Mouse (Mus musculus): ENCODE measurements around the gene P2ry10. TPM values are rescaled to one million over a fixed set of nuclear protein-coding genes. Genes with fewer than 3 reads are reported as not detected.

P2ry10 gene
- polyA plus RNA-seq, 1 experiment from 2014 or later: 0.07 TPM

DNA sequence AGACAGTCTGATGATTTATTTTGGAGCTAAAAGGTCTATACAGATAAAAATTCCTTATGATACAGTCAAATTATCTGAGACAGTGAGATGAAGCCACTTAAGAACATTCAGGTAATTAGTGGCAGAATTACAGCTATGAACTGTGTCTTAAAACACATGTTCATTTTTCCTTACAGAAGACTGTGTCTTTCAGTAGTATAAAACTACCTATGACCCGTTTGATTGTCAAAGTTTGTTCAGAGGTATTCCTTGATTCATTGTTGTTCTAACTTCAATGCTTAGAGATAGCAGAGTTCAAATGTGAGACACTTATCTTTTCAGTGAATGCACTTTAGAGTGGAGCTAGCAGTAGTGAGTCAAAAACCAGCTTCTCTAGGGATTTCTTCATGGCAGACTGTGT is 1.6 kb downstream of the P2ry10 start:
- H3K27me3 ChIP-seq (ENCODE audit: insufficient read depth, low read length): no peaks in the 10 kb centered on the region
- H3K27ac ChIP-seq: no peak overlapping the region
- no peaks in the 10 kb centered on the region for H3K9me3 ChIP-seq (replicated peaks; ENCODE audit: low read length)
- no peaks in the 10 kb centered on the region for H3K36me3 ChIP-seq (ENCODE audit: insufficient read depth, low read length)
- TF ChIP-seq CTCF (IDR thresholded peaks at IDR 0.05; ENCODE audit: low read depth): no peak
- 73% methylated on average over 1 of the region's 1 CpGs for WGBS
- DNase-seq (ENCODE audit: low spot score) (no peak), ATAC-seq (replicated peaks; ENCODE audit: low FRiP score, low read depth) (no peak)
- no peak overlapping the region for H3K9ac ChIP-seq (ENCODE audit: low read depth, low read length)
- H3K4me2 ChIP-seq (ENCODE audit: low read length): no peak overlapping the region
- H3K4me3 ChIP-seq (replicated peaks; ENCODE audit: low read depth, low read length): no peak overlapping the region
- H3K4me1 ChIP-seq (replicated peaks; ENCODE audit: insufficient read depth, low read length): no peaks in the 10 kb centered on the region

DNA sequence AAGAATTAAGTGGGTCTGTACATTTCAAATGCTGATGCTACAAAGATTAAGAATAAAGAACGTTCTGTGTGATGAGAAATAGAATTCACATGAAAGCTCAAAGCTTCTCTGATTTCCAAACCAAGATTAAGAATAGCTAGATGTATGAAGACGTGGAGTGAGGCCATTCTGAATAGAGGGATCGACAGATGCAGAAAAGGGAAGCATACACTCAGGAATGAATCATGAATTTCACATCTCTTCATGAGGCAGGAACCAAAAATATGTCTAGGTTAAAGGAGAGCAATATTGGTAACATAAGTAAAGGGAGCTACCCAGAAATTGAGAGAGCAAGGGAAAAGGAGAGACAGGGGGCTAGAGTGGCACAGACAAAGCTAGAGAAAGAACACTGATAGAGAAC is 7.3 kb downstream of the P2ry10 start:
- no peak for ATAC-seq (replicated peaks; ENCODE audit: low FRiP score, low read depth)

DNA sequence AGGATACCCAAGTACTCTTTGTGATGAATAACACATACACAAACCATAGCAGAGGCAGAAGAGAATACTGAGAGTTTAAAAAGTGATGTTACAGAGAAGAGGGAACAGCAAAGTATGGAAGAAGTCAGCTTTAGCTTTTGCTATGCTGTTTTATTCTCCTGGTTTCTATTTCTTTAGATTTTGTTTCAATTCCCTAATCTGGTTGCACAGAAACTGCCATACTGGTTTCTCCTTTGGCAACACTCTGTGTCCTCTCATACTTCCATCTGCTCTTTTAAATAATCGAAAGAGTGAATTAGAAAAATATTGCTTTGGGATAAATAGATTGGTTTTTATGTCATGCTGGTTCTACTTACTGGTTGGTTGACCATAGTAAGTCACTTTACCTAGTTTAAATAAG is 28.0 kb downstream of the P2ry10 start:
- Histone ChIP-seq H3K36me3 (ENCODE audit: insufficient read depth, low read length) (no peaks in the 10 kb centered on the region), H3K4me1 (replicated peaks; ENCODE audit: insufficient read depth, low read length) (no peaks in the 10 kb centered on the region), H3K9me3 (replicated peaks; ENCODE audit: low read length) (no peaks in the 10 kb centered on the region), H3K27me3 (ENCODE audit: insufficient read depth, low read length) (no peaks in the 10 kb centered on the region), H3K4me3 (replicated peaks; ENCODE audit: low read depth, low read length) (no peak overlapping the region), H3K9ac (ENCODE audit: low read depth, low read length) (no peak overlapping the region), H3K27ac (no peak overlapping the region), H3K4me2 (ENCODE audit: low read length) (no peak overlapping the region)
- DNase-seq (ENCODE audit: low spot score): no peak
- no peak for ATAC-seq (replicated peaks; ENCODE audit: low FRiP score, low read depth)
- TF ChIP-seq CTCF (IDR thresholded peaks at IDR 0.05; ENCODE audit: low read depth): no peak
- WGBS: 91% methylated on average over 1 of the region's 1 CpGs

More for the DNA sequence above, 7.3 kb downstream of the P2ry10 start:
- no peak overlapping the region for H3K4me3 ChIP-seq (replicated peaks; ENCODE audit: low read depth, low read length)
- no peak for TF ChIP-seq CTCF (IDR thresholded peaks at IDR 0.05; ENCODE audit: low read depth)
- no peaks in the 10 kb centered on the region for H3K9me3 ChIP-seq (replicated peaks; ENCODE audit: low read length)
- no peak overlapping the region for H3K4me2 ChIP-seq (ENCODE audit: low read length)
- no peak overlapping the region for H3K27ac ChIP-seq
- no peaks in the 10 kb centered on the region for H3K36me3 ChIP-seq (ENCODE audit: insufficient read depth, low read length)
- H3K4me1 ChIP-seq (replicated peaks; ENCODE audit: insufficient read depth, low read length): no peaks in the 10 kb centered on the region
- no peaks in the 10 kb centered on the region for H3K27me3 ChIP-seq (ENCODE audit: insufficient read depth, low read length)
- DNase-seq (ENCODE audit: low spot score): no peak
- 67% methylated on average over 3 of the region's 3 CpGs for WGBS
- H3K9ac ChIP-seq (ENCODE audit: low read depth, low read length): no peak overlapping the region

DNA sequence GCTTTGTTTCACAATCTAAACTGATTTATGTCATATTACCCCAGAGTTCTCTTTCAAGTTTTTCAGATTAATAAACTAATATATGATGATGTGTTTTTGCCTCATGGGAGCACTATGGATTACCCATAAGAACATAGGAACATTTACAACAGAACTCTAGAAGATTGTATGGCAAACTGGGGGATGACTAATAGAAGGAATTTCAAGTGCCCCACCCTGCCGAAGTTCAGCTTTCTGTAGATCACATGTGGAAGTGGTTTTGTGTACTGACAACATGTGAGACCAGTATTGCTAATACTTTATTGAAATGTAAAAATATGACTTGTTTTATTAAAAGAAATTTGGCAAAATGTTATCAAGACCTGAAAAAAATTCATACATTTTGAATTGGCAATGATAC is 28.7 kb downstream of the P2ry10 start:
- no peak overlapping the region for H3K9ac ChIP-seq (ENCODE audit: low read depth, low read length)
- H3K36me3 ChIP-seq (ENCODE audit: insufficient read depth, low read length): no peaks in the 10 kb centered on the region
- DNase-seq (ENCODE audit: low spot score) (no peak), ATAC-seq (replicated peaks; ENCODE audit: low FRiP score, low read depth) (no peak)
- H3K27ac ChIP-seq: no peak overlapping the region
- 77% methylated on average over 1 of the region's 1 CpGs for WGBS
- H3K4me3 ChIP-seq (replicated peaks; ENCODE audit: low read depth, low read length): no peak overlapping the region
- H3K9me3 ChIP-seq (replicated peaks; ENCODE audit: low read length): no peaks in the 10 kb centered on the region
- H3K27me3 ChIP-seq (ENCODE audit: insufficient read depth, low read length): no peaks in the 10 kb centered on the region
- H3K4me1 ChIP-seq (replicated peaks; ENCODE audit: insufficient read depth, low read length): no peaks in the 10 kb centered on the region
- H3K4me2 ChIP-seq (ENCODE audit: low read length): no peak overlapping the region
- no peak for TF ChIP-seq CTCF (IDR thresholded peaks at IDR 0.05; ENCODE audit: low read depth)

DNA sequence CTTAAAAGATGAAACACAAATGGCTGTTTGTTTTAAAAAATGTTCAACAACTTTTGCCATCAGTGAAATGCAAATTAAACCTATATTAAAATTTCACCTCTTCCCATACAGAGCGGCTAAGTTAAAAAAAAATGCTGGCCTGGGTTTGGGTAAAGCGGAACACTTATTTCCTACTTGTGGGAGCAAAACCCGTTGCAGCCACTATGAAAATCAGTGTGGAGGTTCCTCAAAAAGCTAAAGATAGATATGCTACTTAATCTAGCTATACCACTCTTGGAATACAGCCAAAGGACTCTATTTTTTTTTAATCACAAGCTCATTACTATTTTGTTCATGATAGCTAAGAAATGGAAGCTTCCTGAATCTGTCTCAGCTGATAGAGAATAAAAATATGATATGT is 54.9 kb downstream of the P2ry10 start:
- DNase-seq (ENCODE audit: low spot score) (no peak), ATAC-seq (replicated peaks; ENCODE audit: low FRiP score, low read depth) (no peak)
- no peaks in the 10 kb centered on the region for H3K27me3 ChIP-seq (ENCODE audit: insufficient read depth, low read length)
- H3K9me3 ChIP-seq (replicated peaks; ENCODE audit: low read length): no peaks in the 10 kb centered on the region
- H3K27ac ChIP-seq: no peak overlapping the region
- H3K4me1 ChIP-seq (replicated peaks; ENCODE audit: insufficient read depth, low read length): no peaks in the 10 kb centered on the region
- H3K36me3 ChIP-seq (ENCODE audit: insufficient read depth, low read length): no peaks in the 10 kb centered on the region
- TF ChIP-seq CTCF (IDR thresholded peaks at IDR 0.05; ENCODE audit: low read depth): no peak
- WGBS: 74% methylated on average over 3 of the region's 3 CpGs
- H3K4me3 ChIP-seq (replicated peaks; ENCODE audit: low read depth, low read length): no peak overlapping the region
- H3K4me2 ChIP-seq (ENCODE audit: low read length): no peak overlapping the region
- no peak overlapping the region for H3K9ac ChIP-seq (ENCODE audit: low read depth, low read length)

DNA sequence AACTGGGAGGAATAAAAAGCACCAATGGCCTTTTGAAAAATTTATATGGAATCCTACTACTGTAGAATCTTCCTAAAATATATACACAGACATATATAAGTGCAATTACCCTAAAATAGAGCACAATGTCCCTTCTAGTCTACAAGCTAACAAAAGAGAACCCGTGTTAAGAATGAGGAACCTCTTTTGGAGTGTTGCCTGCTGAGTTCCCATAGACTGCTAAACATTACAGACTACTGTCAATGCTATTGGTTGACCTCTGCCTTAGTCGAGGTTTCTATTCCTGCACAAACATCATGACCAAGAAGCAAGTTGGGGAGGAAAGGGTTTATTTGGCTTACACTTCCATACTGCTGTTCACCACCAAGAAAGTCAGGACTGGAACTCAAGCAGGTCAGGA is 55.6 kb downstream of the P2ry10 start:
- H3K9ac ChIP-seq (ENCODE audit: low read depth, low read length): no peak overlapping the region
- no peaks in the 10 kb centered on the region for H3K9me3 ChIP-seq (replicated peaks; ENCODE audit: low read length)
- H3K4me3 ChIP-seq (replicated peaks; ENCODE audit: low read depth, low read length): no peak overlapping the region
- no peaks in the 10 kb centered on the region for H3K36me3 ChIP-seq (ENCODE audit: insufficient read depth, low read length)
- H3K27me3 ChIP-seq (ENCODE audit: insufficient read depth, low read length): no peaks in the 10 kb centered on the region
- H3K4me1 ChIP-seq (replicated peaks; ENCODE audit: insufficient read depth, low read length): no peaks in the 10 kb centered on the region
- ATAC-seq (replicated peaks; ENCODE audit: low FRiP score, low read depth) (no peak), DNase-seq (ENCODE audit: low spot score) (no peak)
- no peak for TF ChIP-seq CTCF (IDR thresholded peaks at IDR 0.05; ENCODE audit: low read depth)
- H3K27ac ChIP-seq: no peak overlapping the region
- H3K4me2 ChIP-seq (ENCODE audit: low read length): no peak overlapping the region
- 76% methylated on average over 2 of the region's 2 CpGs for WGBS

DNA sequence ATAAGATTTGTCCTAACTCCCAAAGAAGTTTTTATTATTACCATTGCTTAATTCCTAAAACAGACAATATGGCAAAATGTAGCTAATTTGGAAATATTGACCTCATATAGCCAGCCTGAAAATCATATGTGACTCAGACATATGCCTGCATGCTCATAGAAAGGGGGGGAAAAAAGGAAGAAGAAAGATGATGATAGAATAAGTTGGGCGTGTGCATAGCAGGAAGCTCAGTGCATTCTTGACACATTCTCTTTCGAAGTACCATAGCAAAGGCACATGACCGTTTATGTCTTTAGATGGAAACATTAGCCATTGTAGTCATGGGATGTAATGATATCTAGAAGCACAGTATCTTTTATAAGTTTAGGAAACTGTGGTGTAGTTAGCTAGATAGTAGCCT is 60.4 kb downstream of the P2ry10 start, which contains the start of gene P2ry10b:
P2ry10b (plus strand) TSS at position 247 of the 400 bp plus-strand sequence.
- no peaks in the 10 kb centered on the region for H3K36me3 ChIP-seq (ENCODE audit: insufficient read depth, low read length)
- no peak within 1 kb of the TSS for H3K4me3 ChIP-seq (replicated peaks; ENCODE audit: low read depth, low read length)
- ATAC-seq (replicated peaks; ENCODE audit: low FRiP score, low read depth): no peak
- no peaks in the 10 kb centered on the region for H3K27me3 ChIP-seq (ENCODE audit: insufficient read depth, low read length)
- H3K4me2 ChIP-seq (ENCODE audit: low read length): no peak within 1 kb of the TSS
- no peak for TF ChIP-seq CTCF (IDR thresholded peaks at IDR 0.05; ENCODE audit: low read depth)
- H3K4me1 ChIP-seq (replicated peaks; ENCODE audit: insufficient read depth, low read length): no peaks in the 10 kb centered on the region
- no peak for DNase-seq (ENCODE audit: low spot score)
- H3K27ac ChIP-seq: no peak within 1 kb of the TSS
- no peaks in the 10 kb centered on the region for H3K9me3 ChIP-seq (replicated peaks; ENCODE audit: low read length)
- H3K9ac ChIP-seq (ENCODE audit: low read depth, low read length): no peak within 1 kb of the TSS
- whole genome bisulfite sequencing: 79% methylated on average over 3 of the region's 3 CpGs
